Mouse (Mus musculus) liver, embryonic 14.5 days (tissue): ENCODE measurements around the gene Coro2a. TPM values are rescaled to one million over a fixed set of nuclear protein-coding genes. Genes with fewer than 3 reads are reported as not detected.
A peak's percentile ranks its signal among the peaks of the same experiment; 100 is the strongest.

Experiments used
- ATAC-seq: fragments of 200-750 bp; cut with Nextera tagmentation; 2 replicates; pipeline ENCODE4 v1.8.0; 2017; ENCODE audit warnings: moderate number of reproducible peaks, mild to moderate bottlenecking, moderate library complexity; ENCODE audit not compliant: insufficient read depth
- DNase-seq, 3 experiments: peaks; one replicate each; pipeline ENCODE4 v3.0.0-alpha.2; 2012 to 2013; ENCODE audit warnings: low read depth in 3 of 3, low spot score in 3 of 3
- H3K27ac ChIP-seq: fragments of 300-500 bp; sonication (generic); 2 replicates; pipeline ENCODE4 v1.5.1; 2014; ENCODE audit warnings: moderate library complexity, mild to moderate bottlenecking, control low read depth, inconsistent platforms
- H3K27me3 ChIP-seq: fragments of 300-500 bp; sonication (generic); 2 replicates; pipeline ENCODE4 v1.6.1; 2014; ENCODE audit warnings: mild to moderate bottlenecking, low read length, moderate library complexity; ENCODE audit not compliant: control insufficient read depth, insufficient read depth
- H3K36me3 ChIP-seq: fragments of 300-500 bp; sonication (generic); replicated peaks from 2 replicates; pipeline ENCODE4 v1.6.1; 2014; ENCODE audit warnings: low read depth; ENCODE audit not compliant: control insufficient read depth, insufficient read depth
- H3K4me1 ChIP-seq, 2 experiments: fragments of 200-500 bp in 1 of 2; fragments of 300-500 bp in 1 of 2; sonication (generic) in 1 of 2; replicated peaks; 2 replicates each; pipeline ENCODE4 v1.6.1; 2012 to 2014; ENCODE audit warnings: antibody characterized with exemption in 1 of 2, inconsistent platforms in 1 of 2, low read length in 1 of 2; ENCODE audit not compliant: control insufficient read depth in 2 of 2, insufficient read depth in 2 of 2
- H3K4me2 ChIP-seq: fragments of 300-500 bp; sonication (generic); 2 replicates; pipeline ENCODE4 v1.6.1; 2014; ENCODE audit warnings: low read depth, mild to moderate bottlenecking, control low read depth, moderate library complexity
- H3K4me3 ChIP-seq, 2 experiments: fragments of 200-500 bp in 1 of 2; fragments of 300-500 bp in 1 of 2; sonication (generic) in 1 of 2; 2 replicates each; pipeline ENCODE4 v1.5.1; 2012 to 2014; ENCODE audit warnings: low read depth in 2 of 2, low read length in 2 of 2, mild to moderate bottlenecking in 2 of 2, control low read depth in 1 of 2, inconsistent platforms in 1 of 2, moderate library complexity in 1 of 2; ENCODE audit not compliant: insufficient read depth in 1 of 2
- H3K9ac ChIP-seq: fragments of 300-500 bp; sonication (generic); replicated peaks from 2 replicates; pipeline ENCODE4 v1.6.1; 2014; ENCODE audit warnings: mild to moderate bottlenecking, control low read depth, moderate library complexity
- H3K9me3 ChIP-seq: fragments of 300-500 bp; sonication (generic); 2 replicates; pipeline ENCODE4 v1.6.1; 2016; ENCODE audit warnings: low read length, mixed read lengths; ENCODE audit not compliant: control insufficient read depth
- CTCF ChIP-seq: IDR thresholded peaks from 2 replicates; pipeline ENCODE4 v1.5.1; 2016; ENCODE audit warnings: antibody characterized with exemption, low read depth, control low read depth
- EP300 ChIP-seq: IDR thresholded peaks from 2 replicates; pipeline ENCODE4 v1.6.1; 2016; ENCODE audit warnings: antibody characterized with exemption, low read depth
- WGBS: fragments of 180-500 bp; shearing (Covaris S2); extraction: QIAGEN DNeasy Blood & Tissue Kit; methylation state at CpG from one replicate; pipeline ENCODE4 v1.1.7; 2014; ENCODE audit not compliant: insufficient replicate concordance; 5-methylcytosine and 5-hydroxymethylcytosine counted together
- polyA plus RNA-seq, 2 experiments: library from polyadenylated mRNA; depleted of rRNA in 1 of 2; stranded (reverse) in 1 of 2; unstranded in 1 of 2; fragments of >200 nt; fragmentation: Nextera tagmentation in 1 of 2; extraction: Ambion mirVana in 1 of 2; gene quantifications; 2 replicates each; pipeline versions ENCODE4 v1.2.1 to v1.2.3; 2012 to 2014

Gene Coro2a
- polyA plus RNA-seq, 2 experiments, result 2.6 to 2.7 TPM

DNA sequence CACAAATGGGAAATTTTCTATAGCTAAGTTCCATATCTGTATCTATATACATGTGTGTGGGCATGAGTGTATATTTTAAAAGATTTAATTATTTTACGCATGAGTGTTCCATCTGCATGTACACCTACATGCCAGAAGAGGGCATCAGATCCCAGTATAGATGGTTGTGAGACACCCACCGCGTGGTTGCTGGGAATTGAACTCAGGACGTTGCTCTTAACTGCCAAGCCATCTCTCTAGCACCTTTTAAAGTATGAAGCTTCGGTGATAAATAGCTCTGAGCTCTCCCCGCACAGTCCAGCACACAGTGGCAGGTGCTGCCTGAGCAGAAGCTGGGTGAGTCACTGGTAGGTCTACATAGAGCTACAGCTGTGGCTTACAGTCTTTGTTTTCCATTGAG is 15.4 kb upstream of the Coro2a start:
- ATAC-seq, result no peak
- Histone ChIP-seq H3K36me3 (no peaks in the 10 kb centered on the region), H3K4me1 (no peaks in the 10 kb centered on the region), H3K27ac (no peak overlapping the region), H3K9me3 (no peaks in the 10 kb centered on the region), H3K9ac (no peak overlapping the region), H3K4me2 (no peak overlapping the region), H3K27me3 (no peaks in the 10 kb centered on the region), H3K4me3 (no peak overlapping the region)
- WGBS, result 47% methylated on average over 6 of the region's 6 CpGs
- DNase-seq, result no peak
- TF ChIP-seq EP300 (no peak), CTCF (peak; percentile 36)

DNA sequence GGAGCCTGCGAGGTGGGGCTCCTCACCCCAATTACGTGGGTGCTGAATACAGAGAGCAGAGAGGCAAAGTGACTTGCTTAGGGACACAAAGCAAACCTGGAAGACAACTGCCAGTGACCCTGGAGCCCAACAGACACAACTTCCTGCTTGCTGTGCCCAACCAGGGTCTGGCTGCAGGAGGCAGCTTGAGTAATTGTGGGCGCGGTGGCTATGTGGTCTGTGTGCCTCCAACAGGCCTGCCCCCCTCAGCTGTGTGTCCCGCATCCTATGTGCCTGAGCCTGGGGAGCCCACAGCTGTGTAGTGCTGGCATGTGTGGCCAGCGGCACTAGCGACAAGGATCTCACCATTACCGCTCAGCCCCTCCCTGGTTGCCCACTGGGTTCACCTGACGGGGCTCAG is 12.6 kb upstream of the Coro2a start:
- Histone ChIP-seq H3K4me2 (no peak overlapping the region), H3K27ac (no peak overlapping the region), H3K36me3 (no peaks in the 10 kb centered on the region), H3K4me3 (no peak overlapping the region), H3K27me3 (no peaks in the 10 kb centered on the region), H3K9ac (no peak overlapping the region), H3K4me1 (no peaks in the 10 kb centered on the region), H3K9me3 (no peaks in the 10 kb centered on the region)
- DNase-seq (no peak), ATAC-seq (no peak)
- no peak for TF ChIP-seq EP300
- no peak for TF ChIP-seq CTCF
- 36% methylated on average over 9 of the region's 9 CpGs for WGBS

DNA sequence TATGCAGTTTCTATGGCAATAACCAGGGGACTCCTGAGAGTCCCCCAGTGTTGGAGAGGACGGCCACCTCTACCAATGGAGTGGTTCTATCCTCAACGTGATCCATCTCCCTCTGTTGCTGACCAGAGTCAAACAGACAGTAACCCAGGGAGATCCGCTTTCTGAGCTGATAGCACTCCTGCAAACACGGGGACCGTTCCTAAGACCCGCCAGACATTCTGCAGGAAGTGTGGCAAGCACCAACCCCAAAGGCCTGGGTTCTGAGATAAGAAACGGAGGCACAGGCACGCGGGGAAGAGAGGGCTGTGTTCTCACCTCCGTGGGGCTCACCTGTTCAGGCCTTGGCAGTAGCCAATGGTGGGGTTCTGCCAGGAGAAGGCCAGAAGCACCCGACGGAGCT is 11.6 kb upstream of the Coro2a start:
- no peaks in the 10 kb centered on the region for H3K27me3 ChIP-seq
- TF ChIP-seq EP300, result no peak
- TF ChIP-seq CTCF, result no peak
- no peaks in the 10 kb centered on the region for H3K36me3 ChIP-seq
- H3K9ac ChIP-seq, result no peak overlapping the region
- no peak overlapping the region for H3K4me3 ChIP-seq
- no peak overlapping the region for H3K27ac ChIP-seq
- DNase-seq, result no peak
- H3K4me2 ChIP-seq, result no peak overlapping the region
- no peaks in the 10 kb centered on the region for H3K4me1 ChIP-seq
- H3K9me3 ChIP-seq, result no peaks in the 10 kb centered on the region
- WGBS, result 13% methylated on average over 12 of the region's 12 CpGs
- no peak for ATAC-seq

DNA sequence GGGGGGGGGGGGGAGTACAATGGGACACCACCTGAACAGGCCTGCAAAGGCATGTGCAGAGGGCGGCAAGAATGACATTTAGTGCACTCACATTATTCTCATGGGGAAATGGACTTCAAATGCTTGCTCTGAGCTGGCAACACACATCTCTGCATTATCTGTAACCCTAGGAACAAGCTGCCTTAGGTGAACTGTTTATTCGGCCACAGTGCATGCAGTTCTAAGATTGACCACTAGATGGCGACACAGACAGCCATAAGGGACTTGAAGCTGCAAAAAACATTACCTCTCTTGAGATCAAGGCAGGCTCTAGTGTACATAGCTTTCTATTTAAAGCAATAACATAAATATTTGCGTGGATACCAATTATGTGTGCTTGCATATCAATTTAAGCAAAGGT is 9.2 kb upstream of the Coro2a start:
- H3K4me1 ChIP-seq, result no peaks in the 10 kb centered on the region
- WGBS, result 1% methylated on average over 4 of the region's 4 CpGs
- H3K27ac ChIP-seq, result no peak overlapping the region
- no peak overlapping the region for H3K4me3 ChIP-seq
- TF ChIP-seq EP300 (no peak), CTCF (peak; percentile 97)
- H3K9ac ChIP-seq, result no peak overlapping the region
- no peaks in the 10 kb centered on the region for H3K36me3 ChIP-seq
- no peaks in the 10 kb centered on the region for H3K9me3 ChIP-seq
- H3K4me2 ChIP-seq, result no peak overlapping the region
- DNase-seq (peak; percentile 58 to 69 (median 59)), ATAC-seq (no peak)
- H3K27me3 ChIP-seq, result no peaks in the 10 kb centered on the region

DNA sequence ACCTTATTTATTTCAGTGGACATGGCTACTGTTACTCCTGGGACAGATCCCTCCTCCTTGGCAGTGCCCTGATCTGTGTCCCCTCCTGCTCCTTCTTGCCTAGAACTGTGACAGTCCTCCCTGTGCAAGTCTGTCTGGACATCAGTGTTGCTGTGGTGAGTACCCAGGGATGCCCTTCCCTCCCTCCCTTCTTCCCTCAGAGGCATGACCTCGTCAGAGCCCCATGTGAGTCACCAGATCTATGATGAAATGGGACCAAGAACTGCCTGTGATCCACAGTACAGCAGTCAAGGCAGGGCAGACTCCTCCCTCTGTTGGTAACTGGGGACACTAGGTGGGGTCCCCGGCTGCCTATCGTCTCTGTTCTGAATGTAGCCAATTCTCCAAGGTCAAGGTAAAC is 5.6 kb upstream of the Coro2a start:
- Histone ChIP-seq H3K9ac (no peak overlapping the region), H3K9me3 (no peaks in the 10 kb centered on the region), H3K36me3 (no peaks in the 10 kb centered on the region), H3K4me3 (no peak overlapping the region), H3K4me1 (no peaks in the 10 kb centered on the region; a peak in 1 of 4 replicates), H3K27me3 (no peaks in the 10 kb centered on the region), H3K27ac (no peak overlapping the region), H3K4me2 (no peak overlapping the region)
- TF ChIP-seq EP300, result no peak
- TF ChIP-seq CTCF, result no peak
- WGBS, result 51% methylated on average over 3 of the region's 3 CpGs
- no peak for DNase-seq
- ATAC-seq, result no peak
